Mouse (Mus musculus) adipocyte (in vitro differentiated cells): ENCODE results near the gene Slc39a11.

Experiments used
- DNase-seq: peaks from one replicate; pipeline ENCODE4 v3.0.0-alpha.2; 2016; ENCODE audit warnings: low spot score

Slc39a11 gene

GRCm38 (mm10) chr11:113232049-113232448 lies 417.8 kb downstream of the Slc39a11 start:
- DNase-seq, result no peak

- no peak for DNase-seq
These were observed 419.3 kb downstream of the Slc39a11 start for GRCm38 (mm10) chr11:113230410-113231132.

- DNase-seq, result peak; percentile 11
These were observed 424.1 kb downstream of the Slc39a11 start for GRCm38 (mm10) chr11:113225748-113226147.

- DNase-seq, result no peak
These were observed 426.0 kb downstream of the Slc39a11 start for GRCm38 (mm10) chr11:113223756-113224323.

- no peak for DNase-seq
These were observed 428.3 kb downstream of the Slc39a11 start for GRCm38 (mm10) chr11:113221267-113222195.

- no peak for DNase-seq
These were observed 429.2 kb downstream of the Slc39a11 start for GRCm38 (mm10) chr11:113220649-113221048.

GRCm38 (mm10) chr11:113214741-113215140 lies 435.1 kb downstream of the Slc39a11 start:
- DNase-seq, result no peak

GRCm38 (mm10) chr11:113212390-113213025 lies 437.4 kb downstream of the Slc39a11 start:
- DNase-seq, result no peak

GRCm38 (mm10) chr11:113209220-113209878 lies 440.5 kb downstream of the Slc39a11 start:
- DNase-seq, result peak; percentile 14

GRCm38 (mm10) chr11:113208521-113209072 lies 441.3 kb downstream of the Slc39a11 start:
- DNase-seq, result no peak

GRCm38 (mm10) chr11:113207966-113208365 lies 441.9 kb downstream of the Slc39a11 start:
- no peak for DNase-seq

GRCm38 (mm10) chr11:113206099-113206498 lies 443.8 kb downstream of the Slc39a11 start:
- DNase-seq, result no peak

GRCm38 (mm10) chr11:113203008-113203407 lies 446.9 kb downstream of the Slc39a11 start:
- DNase-seq, result no peak

- peak; percentile 82 for DNase-seq
These were observed 448.3 kb downstream of the Slc39a11 start for GRCm38 (mm10) chr11:113201470-113201997.

- no peak for DNase-seq
These were observed 449.0 kb downstream of the Slc39a11 start for GRCm38 (mm10) chr11:113200901-113201300.

GRCm38 (mm10) chr11:113198586-113198985 lies 451.3 kb downstream of the Slc39a11 start:
- no peak for DNase-seq

GRCm38 (mm10) chr11:113197624-113198023 lies 452.3 kb downstream of the Slc39a11 start:
- no peak for DNase-seq

- no peak for DNase-seq
These were observed 453.5 kb downstream of the Slc39a11 start for GRCm38 (mm10) chr11:113196234-113197007.
